Mouse (Mus musculus): Measurements from ENCODE around the gene Rhpn2.

Gene Rhpn2

DNA sequence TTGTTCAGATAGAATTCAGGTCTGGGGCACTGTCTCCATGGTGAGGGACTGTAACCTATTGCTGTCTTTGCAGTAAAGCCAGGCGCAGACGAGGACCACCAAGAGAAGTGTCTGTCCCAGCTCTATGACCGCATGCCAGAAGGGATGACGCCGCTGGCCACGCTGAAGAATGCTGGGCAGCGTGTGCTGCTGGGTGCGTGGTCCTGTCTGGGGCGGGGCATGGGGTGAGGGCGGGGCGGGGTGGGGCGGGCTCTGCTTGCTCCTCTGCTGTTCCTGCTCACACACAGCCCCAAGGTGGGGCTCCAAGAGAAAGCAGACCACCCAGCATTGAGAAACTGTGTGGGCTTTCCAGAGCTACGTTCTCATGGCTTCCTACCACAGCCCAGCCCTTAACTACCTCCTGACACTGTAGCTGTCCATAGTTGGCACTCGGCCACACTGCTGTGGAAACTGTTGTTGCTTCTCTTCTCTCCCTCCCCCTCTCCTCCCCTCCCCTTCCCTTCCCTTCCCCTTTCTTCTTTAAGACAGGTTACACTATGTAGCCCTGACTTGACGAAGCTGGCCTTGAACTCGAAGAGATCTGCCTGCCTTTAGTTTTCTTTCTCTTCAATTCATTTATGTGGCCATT is 45.6 kb downstream of the Rhpn2 start:
- in situ Hi-C loops (cut with MboI; ENCODE audit: low pct_unique_long_range_greater_than_20kb in 1 of 2, low sequenced_read_pairs in 2 of 2, unreplicated experiment in 1 of 2): loop anchor here in 1 of 2 experiments (10.0 kb wide), 1 partner anchor 85 kb away; no protein-coding TSS in a partner anchor

- in situ Hi-C loops (cut with MboI; ENCODE audit: low pct_unique_long_range_greater_than_20kb in 1 of 2, low sequenced_read_pairs in 2 of 2, unreplicated experiment in 1 of 2): loop anchor here in 1 of 2 experiments (10.0 kb wide), 1 partner anchor 86 kb away; no protein-coding TSS in a partner anchor
Measured at GRCm38 (mm10) chr7:35380351-35380750, 46.4 kb downstream of the Rhpn2 start.

DNA sequence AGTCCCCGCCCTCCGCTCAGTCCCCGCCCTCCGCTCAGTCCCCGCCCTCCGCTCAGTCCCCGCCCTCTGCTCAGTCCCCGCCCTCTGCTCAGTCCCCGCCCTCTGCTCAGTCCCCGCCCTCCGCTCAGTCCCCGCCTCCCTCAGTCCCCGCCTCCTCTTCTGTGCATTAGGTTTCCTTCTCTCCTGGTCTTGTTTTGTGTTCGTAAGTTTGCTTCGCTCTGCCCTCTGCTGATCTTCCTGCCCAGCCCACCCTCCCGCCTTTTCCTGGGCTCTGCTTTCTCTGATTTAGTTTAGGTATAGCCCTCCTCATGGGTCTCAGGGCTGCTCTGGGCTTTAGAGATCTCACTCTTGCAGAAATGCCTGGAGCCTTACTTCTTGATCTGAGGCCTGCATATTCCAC is 47.9 kb downstream of the Rhpn2 start:
- in situ Hi-C loops (cut with MboI; ENCODE audit: low pct_unique_long_range_greater_than_20kb in 1 of 2, low sequenced_read_pairs in 2 of 2, unreplicated experiment in 1 of 2): loop anchor here in 1 of 2 experiments (10.0 kb wide), 1 partner anchor 87 kb away; no protein-coding TSS in a partner anchor

- in situ Hi-C loops (cut with MboI; ENCODE audit: low pct_unique_long_range_greater_than_20kb in 1 of 2, low sequenced_read_pairs in 2 of 2, unreplicated experiment in 1 of 2): loop anchor here in 1 of 2 experiments (10.0 kb wide), 1 partner anchor 88 kb away; no protein-coding TSS in a partner anchor
Measured at GRCm38 (mm10) chr7:35382706-35383353, 48.9 kb downstream of the Rhpn2 start.

DNA sequence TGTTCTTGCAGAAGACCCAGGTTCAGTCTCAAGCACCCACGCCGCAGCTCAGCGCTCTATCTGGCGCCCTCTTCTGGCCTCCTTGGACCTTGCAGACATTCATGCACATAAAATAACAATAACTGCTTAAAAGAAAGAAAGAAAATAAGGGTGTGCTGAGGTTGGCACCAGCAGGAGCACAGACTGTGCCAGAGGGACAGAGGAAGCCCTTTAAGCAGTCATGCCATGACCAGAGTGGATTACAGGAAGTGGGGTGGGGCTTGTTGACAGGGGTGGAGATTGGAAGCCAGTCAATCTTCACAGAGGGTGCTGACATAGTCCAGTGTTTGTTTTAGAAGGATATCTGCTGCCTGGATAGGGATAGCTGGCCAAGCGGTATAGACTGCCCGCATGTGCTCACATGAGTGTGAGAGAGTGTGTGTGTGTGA is 52.6 kb downstream of the Rhpn2 start:
- in situ Hi-C loops (cut with MboI; ENCODE audit: low pct_unique_long_range_greater_than_20kb in 1 of 2, low sequenced_read_pairs in 2 of 2, unreplicated experiment in 1 of 2): loop anchor here in 1 of 2 experiments (10.0 kb wide), 1 partner anchor 92 kb away; no protein-coding TSS in a partner anchor

DNA sequence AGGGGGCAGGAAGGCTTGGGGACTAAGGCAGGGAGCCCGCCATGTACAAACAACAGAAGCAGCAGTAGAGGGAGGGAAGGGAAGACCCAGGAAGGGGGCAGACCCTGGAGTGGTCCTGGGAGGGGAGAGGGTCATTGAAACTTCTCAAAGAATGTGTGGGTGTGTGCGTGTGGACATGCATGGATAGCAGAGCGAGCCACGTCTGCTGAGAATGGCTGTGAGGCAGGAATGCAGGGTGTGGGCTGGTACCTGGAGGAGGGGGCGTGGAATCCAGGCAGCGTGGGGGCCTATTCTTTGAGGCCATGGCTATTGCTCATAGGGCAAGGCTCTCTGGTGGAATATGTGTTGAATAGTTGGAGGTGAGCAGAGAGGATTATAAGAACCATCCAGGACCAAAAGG is 54.7 kb downstream of the Rhpn2 start:
- in situ Hi-C loops (cut with MboI; ENCODE audit: low pct_unique_long_range_greater_than_20kb in 1 of 2, low sequenced_read_pairs in 2 of 2, unreplicated experiment in 1 of 2): loop anchor here in 1 of 2 experiments (10.0 kb wide), 1 partner anchor 94 kb away; no protein-coding TSS in a partner anchor

GRCm38 (mm10) chr7:35392935-35393334 is 59.0 kb downstream of the Rhpn2 start:
- in situ Hi-C loops (cut with MboI; ENCODE audit: low pct_unique_long_range_greater_than_20kb in 1 of 2, low sequenced_read_pairs in 2 of 2, unreplicated experiment in 1 of 2): loop anchor here in 1 of 2 experiments (5.0 kb wide), 1 partner anchor 101 kb away; no protein-coding TSS in a partner anchor

GRCm38 (mm10) chr7:35395734-35396456 is 61.9 kb downstream of the Rhpn2 start:
- in situ Hi-C loops (cut with MboI; ENCODE audit: low pct_unique_long_range_greater_than_20kb in 1 of 2, low sequenced_read_pairs in 2 of 2, unreplicated experiment in 1 of 2): no loop called here

- in situ Hi-C loops (cut with MboI; ENCODE audit: low pct_unique_long_range_greater_than_20kb in 1 of 2, low sequenced_read_pairs in 2 of 2, unreplicated experiment in 1 of 2): no loop called here
Measured at GRCm38 (mm10) chr7:35396542-35397168, 62.7 kb downstream of the Rhpn2 start, which contains the start of the genes Faap24 and Cep89. TSS of gene Faap24 (minus strand) at chr7:35396836. TSS of gene Cep89 (plus strand) at chr7:35397035.

DNA sequence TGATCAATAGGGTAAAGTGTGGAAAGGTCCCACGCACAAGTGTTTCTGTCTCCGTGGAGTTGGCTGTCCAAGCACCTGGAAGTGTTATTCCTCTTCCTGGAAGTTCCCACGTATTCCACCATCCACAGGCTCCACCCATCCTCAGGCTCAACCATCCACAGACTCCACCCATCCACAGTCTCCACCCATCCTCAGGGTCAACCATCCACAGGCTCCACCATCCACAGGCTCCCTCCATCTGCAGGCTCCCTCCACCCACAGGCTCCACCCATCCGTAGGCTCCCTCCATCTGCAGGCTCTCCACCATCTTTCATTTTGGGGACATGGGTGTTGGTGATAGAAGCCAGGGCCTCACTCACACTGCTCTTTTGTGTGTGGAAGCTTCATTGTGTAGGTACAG is 67.2 kb downstream of the Rhpn2 start:
- in situ Hi-C loops (cut with MboI; ENCODE audit: low pct_unique_long_range_greater_than_20kb in 1 of 2, low sequenced_read_pairs in 2 of 2, unreplicated experiment in 1 of 2): no loop called here

DNA sequence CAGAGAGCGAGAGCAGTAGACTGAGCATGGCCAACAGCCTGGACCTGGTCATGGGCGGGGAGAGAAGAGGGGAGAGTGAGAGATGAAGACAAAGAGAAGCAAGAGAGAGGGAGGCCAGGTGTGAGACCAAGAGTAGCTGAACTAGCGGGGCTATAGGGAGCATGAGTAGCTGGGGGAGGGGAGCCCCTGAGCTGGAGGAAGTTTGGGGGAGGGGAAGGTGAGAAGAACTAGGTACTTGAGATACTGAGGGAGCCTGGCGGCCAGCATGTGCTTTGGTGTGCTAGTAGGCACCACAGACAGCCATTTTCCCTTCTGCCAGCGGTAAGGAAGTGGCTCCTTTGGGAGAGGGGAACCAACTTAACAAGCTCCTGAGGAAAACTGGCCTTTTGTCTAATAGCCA is 81.3 kb downstream of the Rhpn2 start:
- in situ Hi-C loops (cut with MboI; ENCODE audit: low pct_unique_long_range_greater_than_20kb in 1 of 2, low sequenced_read_pairs in 2 of 2, unreplicated experiment in 1 of 2): no loop called here

- in situ Hi-C loops (cut with MboI; ENCODE audit: low pct_unique_long_range_greater_than_20kb in 1 of 2, low sequenced_read_pairs in 2 of 2, unreplicated experiment in 1 of 2): no loop called here
Measured at GRCm38 (mm10) chr7:35415801-35416653, 82.1 kb downstream of the Rhpn2 start.

- in situ Hi-C loops (cut with MboI; ENCODE audit: low pct_unique_long_range_greater_than_20kb in 1 of 2, low sequenced_read_pairs in 2 of 2, unreplicated experiment in 1 of 2): no loop called here
Measured at GRCm38 (mm10) chr7:35416654-35416948, 82.6 kb downstream of the Rhpn2 start.

- in situ Hi-C loops (cut with MboI; ENCODE audit: low pct_unique_long_range_greater_than_20kb in 1 of 2, low sequenced_read_pairs in 2 of 2, unreplicated experiment in 1 of 2): no loop called here
Measured at GRCm38 (mm10) chr7:35423071-35423470, 89.1 kb downstream of the Rhpn2 start.

DNA sequence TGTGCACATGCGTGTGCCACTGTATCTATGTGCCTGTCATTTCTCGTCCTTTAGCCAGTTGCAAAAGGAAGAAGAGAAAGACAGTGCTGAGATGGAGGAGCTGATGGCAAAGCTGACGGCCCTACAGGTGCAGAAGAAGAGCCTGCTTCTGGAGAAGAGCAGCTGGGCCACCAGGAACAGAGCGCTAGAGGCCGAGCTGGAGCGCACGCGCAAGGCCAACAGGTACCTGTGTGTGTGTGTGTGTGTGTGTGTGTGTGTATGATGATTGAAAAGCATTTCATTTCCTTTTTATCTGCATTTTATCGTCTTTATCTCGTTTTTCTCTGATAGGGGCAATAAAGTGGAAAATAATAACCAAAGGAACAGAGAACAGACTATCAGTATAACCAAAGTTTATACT is 94.2 kb downstream of the Rhpn2 start:
- in situ Hi-C loops (cut with MboI; ENCODE audit: low pct_unique_long_range_greater_than_20kb in 1 of 2, low sequenced_read_pairs in 2 of 2, unreplicated experiment in 1 of 2): no loop called here

DNA sequence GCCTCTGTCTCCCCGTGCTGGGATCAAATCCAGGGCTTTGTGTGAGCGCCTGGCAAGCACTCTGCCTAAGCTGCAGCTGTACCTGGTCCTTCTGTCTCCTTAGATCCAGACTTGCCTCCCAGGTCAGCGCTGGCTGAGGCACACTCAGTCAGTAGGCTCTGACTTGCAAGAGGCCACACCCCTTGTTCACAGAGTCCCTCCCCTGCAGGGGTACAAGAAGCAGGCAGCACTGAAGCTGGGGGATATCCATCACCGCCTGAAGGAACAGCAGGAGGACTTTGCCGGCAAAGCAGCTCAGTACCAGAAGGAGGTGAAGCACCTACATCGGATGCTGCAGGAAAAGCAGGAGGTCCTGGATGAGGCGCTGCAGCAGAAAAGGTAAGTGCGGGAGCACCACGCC is 101.3 kb downstream of the Rhpn2 start:
- in situ Hi-C loops (cut with MboI; ENCODE audit: low pct_unique_long_range_greater_than_20kb in 1 of 2, low sequenced_read_pairs in 2 of 2, unreplicated experiment in 1 of 2): no loop called here
